In the genomic region with DNA sequence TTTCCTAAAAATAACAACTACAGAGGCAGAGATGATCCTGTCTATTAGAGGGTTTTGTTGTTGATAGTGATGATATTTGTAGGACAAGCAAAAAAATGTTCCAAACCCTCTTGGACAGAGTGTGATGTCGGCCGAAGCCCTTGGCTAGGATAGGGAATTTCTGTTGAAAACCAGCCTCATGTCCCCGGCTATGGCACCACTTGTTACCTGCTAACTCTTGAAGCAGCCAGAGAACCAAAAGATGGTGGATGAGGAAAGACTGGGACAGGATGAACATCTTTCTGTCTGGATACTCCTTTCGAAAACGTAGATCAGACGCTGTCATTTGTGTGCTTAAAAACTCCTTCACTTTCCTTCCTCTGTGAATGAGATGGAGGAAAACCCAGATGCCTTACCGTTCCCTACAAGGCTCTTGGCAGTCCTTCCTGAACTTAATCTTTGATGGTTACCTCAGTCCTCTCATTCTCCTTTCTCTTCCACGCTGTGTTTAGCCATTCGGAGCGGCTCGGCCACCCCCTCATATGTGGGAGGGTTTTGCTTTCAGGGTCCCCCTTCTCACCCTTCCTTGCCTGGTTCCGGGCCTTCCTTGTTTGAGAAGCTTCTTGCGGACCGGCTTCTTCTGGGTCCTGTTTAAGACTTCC, we compare ENCODE assay signal across 9 mouse cellular contexts. TPM values are rescaled to one million over a fixed set of nuclear protein-coding genes. Genes with fewer than 3 reads are reported as not detected.
DNase-seq lines count a peak whose midpoint lies in the region; ATAC-seq and TF ChIP-seq lines count a peak whose summit lies in the region.
"Had no signal": no experiment of that assay in that cellular context is flagged by ENCODE, and none has a peak within 500 bp of the region (broad histone marks: within the 10 kb centered on the region; RNA-seq: fewer than 3 reads in every experiment).

No protein-coding gene starts in this region.

- TF ChIP-seq CTCF in bone marrow macrophage, adult 2 months (IDR thresholded peaks at IDR 0.05; ENCODE audit: low read depth, low read length) = no peak

- intact Hi-C loops in gastrocnemius, postnatal 36 days (cut with DNase I) = no loop called here

- H3K9me3 ChIP-seq in kidney, embryonic 15.5 days (replicated peaks) = no peaks in the 10 kb centered on the region
- no peaks in the 10 kb centered on the region for H3K9me3 ChIP-seq in hindbrain, embryonic 13.5 days
- H3K9me3 ChIP-seq in midbrain, embryonic 13.5 days = no peaks in the 10 kb centered on the region

- peak overlapping the region; percentile 92 for H3K4me2 ChIP-seq in kidney, embryonic 15.5 days
- H3K4me2 ChIP-seq in hindbrain, embryonic 13.5 days = peak overlapping the region; percentile 86
- H3K4me2 ChIP-seq in midbrain, embryonic 13.5 days (replicated peaks) = peak overlapping the region; percentile 88

- 40% methylated on average over 14 of the region's 14 CpGs for WGBS in kidney, embryonic 15.5 days
- WGBS in hindbrain, embryonic 13.5 days = 75% methylated on average over 14 of the region's 14 CpGs
- 69% methylated on average over 14 of the region's 14 CpGs for WGBS in midbrain, embryonic 13.5 days

- H3K27ac ChIP-seq in kidney, embryonic 15.5 days = no peak overlapping the region
- H3K27ac ChIP-seq in bone marrow macrophage, adult 2 months (ENCODE audit: insufficient read depth, low read depth, low read length) = peak overlapping the region; percentile 55
- H3K27ac ChIP-seq in hindbrain, embryonic 13.5 days = no peak overlapping the region
- no peak overlapping the region for H3K27ac ChIP-seq in midbrain, embryonic 13.5 days

- TF ChIP-seq POLR2A in bone marrow macrophage, adult 2 months (IDR thresholded peaks at IDR 0.05; ENCODE audit: borderline replicate concordance, low read depth, low read length) = no peak

- peaks cover 34% of the 10 kb centered on the region for H3K4me1 ChIP-seq in kidney, embryonic 15.5 days
- H3K4me1 ChIP-seq in bone marrow macrophage, adult 2 months (ENCODE audit: control insufficient read depth, insufficient read depth, low read length) = peaks cover 28% of the 10 kb centered on the region
- peaks cover 39% of the 10 kb centered on the region for H3K4me1 ChIP-seq in hindbrain, embryonic 13.5 days (replicated peaks)
- peaks cover 49% of the 10 kb centered on the region for H3K4me1 ChIP-seq in midbrain, embryonic 13.5 days (replicated peaks)

- ATAC-seq in kidney, embryonic 15.5 days (replicated peaks; ENCODE audit: low FRiP score) = no peak
- no peak for ATAC-seq in hindbrain, embryonic 13.5 days (ENCODE audit: low FRiP score)
- ATAC-seq in midbrain, embryonic 13.5 days = no peak

- peaks cover 8% of the 10 kb centered on the region; the same call in 1 of the 2 replicates for H3K27me3 ChIP-seq in kidney, embryonic 15.5 days
- peaks cover 8% of the 10 kb centered on the region for H3K27me3 ChIP-seq in hindbrain, embryonic 13.5 days
- H3K27me3 ChIP-seq in midbrain, embryonic 13.5 days = peaks cover 15% of the 10 kb centered on the region

- no peak for DNase-seq in kidney, adult 11 months
- no peak for DNase-seq in gastrocnemius, postnatal 36 days
- no peak for DNase-seq in urinary bladder, postnatal 10 days (ENCODE audit: low spot score)
- no peak for DNase-seq in spleen, adult 18-20 months

- H3K9ac ChIP-seq in kidney, embryonic 15.5 days = peak overlapping the region; percentile 90
- H3K9ac ChIP-seq in hindbrain, embryonic 13.5 days = peak overlapping the region; percentile 89
- peak overlapping the region; percentile 95 for H3K9ac ChIP-seq in midbrain, embryonic 13.5 days (replicated peaks)

- no peaks in the 10 kb centered on the region for H3K36me3 ChIP-seq in kidney, embryonic 15.5 days
- no peaks in the 10 kb centered on the region for H3K36me3 ChIP-seq in hindbrain, embryonic 13.5 days
- no peaks in the 10 kb centered on the region for H3K36me3 ChIP-seq in midbrain, embryonic 13.5 days

- peak overlapping the region; percentile 94 for H3K4me3 ChIP-seq in kidney, embryonic 15.5 days (replicated peaks)
- peak overlapping the region; percentile 91 for H3K4me3 ChIP-seq in bone marrow macrophage, adult 2 months (ENCODE audit: insufficient read depth, low read length)
- H3K4me3 ChIP-seq in hindbrain, embryonic 13.5 days = peak overlapping the region; percentile 80
- peak overlapping the region; percentile 73 for H3K4me3 ChIP-seq in midbrain, embryonic 13.5 days (replicated peaks)

RNA-seq across cellular contexts. Expression of gene Ptpra, which starts 1.1 kb away (rescaled TPM):
- polyA plus RNA-seq in kidney, embryonic 15.5 days (2015; fragmentation: Nextera tagmentation; extraction: Ambion mirVana) = 87.9 and 92.2 TPM in 2 replicates
- 195 and 229 TPM in 2 replicates for polyA plus RNA-seq in bone marrow macrophage, adult 2 months (2012; ENCODE audit: insufficient read depth, insufficient read length, missing spikeins)
- polyA plus RNA-seq in hindbrain, embryonic 13.5 days (2015; fragmentation: Nextera tagmentation; extraction: Ambion mirVana) = 123 and 126 TPM in 2 replicates
- polyA plus RNA-seq in midbrain, embryonic 13.5 days (2015; fragmentation: Nextera tagmentation; extraction: Ambion mirVana) = 112 and 126 TPM in 2 replicates
- 10 to 100 TPM; 15.5 to 20.6 TPM for total RNA-seq in gastrocnemius, postnatal 36 days (2021)

RNA-seq across cellular contexts. Expression of gene Pced1a, which starts 26.7 kb away (rescaled TPM):
- 17.3 and 19.0 TPM in 2 replicates for polyA plus RNA-seq in kidney, embryonic 15.5 days (2015; fragmentation: Nextera tagmentation; extraction: Ambion mirVana)
- polyA plus RNA-seq in bone marrow macrophage, adult 2 months (2012; ENCODE audit: insufficient read depth, insufficient read length, missing spikeins) = 14.1 and 15.7 TPM in 2 replicates
- polyA plus RNA-seq in hindbrain, embryonic 13.5 days (2015; fragmentation: Nextera tagmentation; extraction: Ambion mirVana) = 12.0 and 12.2 TPM in 2 replicates
- 10.8 and 11.9 TPM in 2 replicates for polyA plus RNA-seq in midbrain, embryonic 13.5 days (2015; fragmentation: Nextera tagmentation; extraction: Ambion mirVana)
- 1 to 10 TPM; 2.8 to 4.0 TPM for total RNA-seq in gastrocnemius, postnatal 36 days (2021)

RNA-seq across cellular contexts. Expression of gene Vps16, which starts 27.1 kb away (rescaled TPM):
- polyA plus RNA-seq in kidney, embryonic 15.5 days (2015; fragmentation: Nextera tagmentation; extraction: Ambion mirVana) = 101 and 103 TPM in 2 replicates
- 121 and 124 TPM in 2 replicates for polyA plus RNA-seq in bone marrow macrophage, adult 2 months (2012; ENCODE audit: insufficient read depth, insufficient read length, missing spikeins)
- polyA plus RNA-seq in hindbrain, embryonic 13.5 days (2015; fragmentation: Nextera tagmentation; extraction: Ambion mirVana) = 99.9 and 113 TPM in 2 replicates
- 112 and 124 TPM in 2 replicates for polyA plus RNA-seq in midbrain, embryonic 13.5 days (2015; fragmentation: Nextera tagmentation; extraction: Ambion mirVana)
- 10 to 100 TPM; 14.9 to 18.7 TPM for total RNA-seq in gastrocnemius, postnatal 36 days (2021)

RNA-seq across cellular contexts. Expression of gene Tmem239, which starts 44.9 kb away (rescaled TPM):
- not detected in 2 replicates for polyA plus RNA-seq in kidney, embryonic 15.5 days (2015; fragmentation: Nextera tagmentation; extraction: Ambion mirVana)
- not detected in 2 replicates for polyA plus RNA-seq in bone marrow macrophage, adult 2 months (2012; ENCODE audit: insufficient read depth, insufficient read length, missing spikeins)
- polyA plus RNA-seq in hindbrain, embryonic 13.5 days (2015; fragmentation: Nextera tagmentation; extraction: Ambion mirVana) = 0.23 and 0.38 TPM in 2 replicates
- not detected in 2 replicates for polyA plus RNA-seq in midbrain, embryonic 13.5 days (2015; fragmentation: Nextera tagmentation; extraction: Ambion mirVana)
- total RNA-seq in gastrocnemius, postnatal 36 days (2021) = not detected
- total RNA-seq: hematopoietic stem cell, adult 5-6 weeks had no signal

RNA-seq across cellular contexts. Expression of gene 1700020A23Rik, which starts 46.1 kb away (rescaled TPM):
- polyA plus RNA-seq in kidney, embryonic 15.5 days (2015; fragmentation: Nextera tagmentation; extraction: Ambion mirVana) = not detected in 2 replicates
- polyA plus RNA-seq in bone marrow macrophage, adult 2 months (2012; ENCODE audit: insufficient read depth, insufficient read length, missing spikeins) = not detected in 2 replicates
- 0.68 and 0.83 TPM in 2 replicates for polyA plus RNA-seq in hindbrain, embryonic 13.5 days (2015; fragmentation: Nextera tagmentation; extraction: Ambion mirVana)
- polyA plus RNA-seq in midbrain, embryonic 13.5 days (2015; fragmentation: Nextera tagmentation; extraction: Ambion mirVana) = 0.46 and 0.58 TPM in 2 replicates
- total RNA-seq in gastrocnemius, postnatal 36 days (2021) = not detected
- total RNA-seq: hematopoietic stem cell, adult 5-6 weeks had no signal
